Mouse (Mus musculus) testis, adult 2 months (tissue): ENCODE measurements around the gene Zfp64. TPM values are rescaled to one million over a fixed set of nuclear protein-coding genes. Genes with fewer than 3 reads are reported as not detected.
A peak's percentile ranks its signal among the peaks of the same experiment; 100 is the strongest.

Experiments used
- H3K27ac ChIP-seq: fragments of 200-500 bp; 2 replicates; pipeline ENCODE4 v1.5.1; 2012; ENCODE audit warnings: low read depth, low read length; ENCODE audit not compliant: control insufficient read depth, insufficient read depth
- H3K27me3 ChIP-seq: fragments of 200-500 bp; 2 replicates; pipeline ENCODE4 v1.6.1; 2012; ENCODE audit warnings: mild to moderate bottlenecking, low read length, moderate library complexity; ENCODE audit not compliant: control insufficient read depth, insufficient read depth
- H3K36me3 ChIP-seq: fragments of 200-500 bp; 2 replicates; pipeline ENCODE4 v1.6.1; 2012; ENCODE audit warnings: mild to moderate bottlenecking, low read length; ENCODE audit not compliant: control insufficient read depth, insufficient read depth
- H3K4me1 ChIP-seq: fragments of 200-500 bp; 2 replicates; pipeline ENCODE4 v1.6.1; 2012; ENCODE audit warnings: low read length; ENCODE audit not compliant: control insufficient read depth, insufficient read depth
- H3K4me3 ChIP-seq: fragments of 200-500 bp; 2 replicates; pipeline ENCODE4 v1.5.1; 2012; ENCODE audit warnings: low read depth, mild to moderate bottlenecking, low read length, moderate library complexity, mixed read lengths; ENCODE audit not compliant: control insufficient read depth
- CTCF ChIP-seq: fragments of 200-500 bp; IDR thresholded peaks from 2 replicates; pipeline ENCODE4 v1.5.1; 2012; ENCODE audit warnings: low read depth, mild to moderate bottlenecking, inconsistent platforms, low read length, moderate library complexity; ENCODE audit not compliant: control insufficient read depth, insufficient read depth, insufficient replicate concordance
- POLR2A ChIP-seq: fragments of 200-500 bp; IDR thresholded peaks from 2 replicates; pipeline ENCODE4 v1.6.1; 2012; ENCODE audit warnings: low read depth, mild to moderate bottlenecking, inconsistent platforms, low read length, moderate library complexity; ENCODE audit not compliant: control insufficient read depth
- polyA plus RNA-seq: library from polyadenylated mRNA; depleted of rRNA; stranded (reverse); fragments of >200 nt; gene quantifications from 2 replicates; pipeline ENCODE4 v1.2.3, GENCODE M21; 2012

The Zfp64 gene
- polyA plus RNA-seq, 1 experiment, result 3.4 TPM

GRCm38 (mm10) chr2:168884641-168885040 lies 70.7 kb downstream of the Zfp64 start:
- Histone ChIP-seq H3K36me3 (no peaks in the 10 kb centered on the region), H3K4me3 (no peak overlapping the region), H3K4me1 (no peaks in the 10 kb centered on the region), H3K27me3 (no peaks in the 10 kb centered on the region), H3K27ac (no peak overlapping the region)
- TF ChIP-seq CTCF (no peak), POLR2A (no peak)

GRCm38 (mm10) chr2:168882997-168883396 lies 72.4 kb downstream of the Zfp64 start:
- Histone ChIP-seq H3K4me3 (no peak overlapping the region), H3K27me3 (no peaks in the 10 kb centered on the region), H3K27ac (no peak overlapping the region), H3K4me1 (0 out of 2 replicates have a peak, but pooled peaks cover 2% of the 10 kb centered on the region), H3K36me3 (no peaks in the 10 kb centered on the region)
- no peak for TF ChIP-seq CTCF
- TF ChIP-seq POLR2A, result no peak

GRCm38 (mm10) chr2:168881927-168882326 lies 73.5 kb downstream of the Zfp64 start:
- H3K36me3 ChIP-seq, result no peaks in the 10 kb centered on the region
- no peaks in the 10 kb centered on the region for H3K27me3 ChIP-seq
- no peak for TF ChIP-seq POLR2A
- peak; percentile 53; the same call in 1 of the 2 replicates for TF ChIP-seq CTCF
- H3K4me1 ChIP-seq, result peaks cover 4% of the 10 kb centered on the region; the same call in 1 of the 2 replicates
- no peak overlapping the region for H3K27ac ChIP-seq
- no peak overlapping the region for H3K4me3 ChIP-seq

GRCm38 (mm10) chr2:168879573-168879972 lies 75.8 kb downstream of the Zfp64 start:
- peak; percentile 81; the same call in 1 of the 2 replicates for TF ChIP-seq CTCF
- TF ChIP-seq POLR2A, result no peak

GRCm38 (mm10) chr2:168878708-168879107 lies 76.7 kb downstream of the Zfp64 start:
- no peak overlapping the region for H3K27ac ChIP-seq
- peaks cover 8% of the 10 kb centered on the region for H3K4me1 ChIP-seq
- H3K36me3 ChIP-seq, result no peaks in the 10 kb centered on the region
- no peaks in the 10 kb centered on the region for H3K27me3 ChIP-seq
- TF ChIP-seq POLR2A (no peak), CTCF (no peak)
- H3K4me3 ChIP-seq, result no peak overlapping the region

More at GRCm38 (mm10) chr2:168879573-168879972, 75.8 kb downstream of the Zfp64 start:
- Histone ChIP-seq H3K27me3 (no peaks in the 10 kb centered on the region), H3K36me3 (no peaks in the 10 kb centered on the region), H3K4me1 (peaks cover 8% of the 10 kb centered on the region), H3K4me3 (no peak overlapping the region), H3K27ac (no peak overlapping the region)

GRCm38 (mm10) chr2:168878158-168878557 lies 77.2 kb downstream of the Zfp64 start:
- no peaks in the 10 kb centered on the region for H3K27me3 ChIP-seq

GRCm38 (mm10) chr2:168876631-168877030 lies 78.8 kb downstream of the Zfp64 start:
- Histone ChIP-seq H3K27me3 (no peaks in the 10 kb centered on the region), H3K36me3 (no peaks in the 10 kb centered on the region), H3K27ac (no peak overlapping the region), H3K4me3 (no peak overlapping the region), H3K4me1 (peaks cover 8% of the 10 kb centered on the region)
- no peak for TF ChIP-seq CTCF
- TF ChIP-seq POLR2A, result no peak

More at GRCm38 (mm10) chr2:168878158-168878557, 77.2 kb downstream of the Zfp64 start:
- Histone ChIP-seq H3K36me3 (no peaks in the 10 kb centered on the region), H3K4me1 (peaks cover 8% of the 10 kb centered on the region), H3K4me3 (no peak overlapping the region), H3K27ac (no peak overlapping the region)
- no peak for TF ChIP-seq CTCF
- no peak for TF ChIP-seq POLR2A
